Mouse (Mus musculus) duodenum, adult 2 months (tissue): Measurements from ENCODE around the gene Fgfrl1. TPM values are rescaled to one million over a fixed set of nuclear protein-coding genes. Genes with fewer than 3 reads are reported as not detected.

Experiments
- polyA plus RNA-seq: library from polyadenylated mRNA; depleted of rRNA; stranded (reverse); fragments of >200 nt; gene quantifications from 2 replicates; pipeline ENCODE4 v1.2.3, GENCODE M21; 2012; ENCODE audit warnings: low replicate concordance; rRNA removed

The Fgfrl1 gene
- 20.7 and 24.4 TPM in 2 replicates for polyA plus RNA-seq

DNA sequence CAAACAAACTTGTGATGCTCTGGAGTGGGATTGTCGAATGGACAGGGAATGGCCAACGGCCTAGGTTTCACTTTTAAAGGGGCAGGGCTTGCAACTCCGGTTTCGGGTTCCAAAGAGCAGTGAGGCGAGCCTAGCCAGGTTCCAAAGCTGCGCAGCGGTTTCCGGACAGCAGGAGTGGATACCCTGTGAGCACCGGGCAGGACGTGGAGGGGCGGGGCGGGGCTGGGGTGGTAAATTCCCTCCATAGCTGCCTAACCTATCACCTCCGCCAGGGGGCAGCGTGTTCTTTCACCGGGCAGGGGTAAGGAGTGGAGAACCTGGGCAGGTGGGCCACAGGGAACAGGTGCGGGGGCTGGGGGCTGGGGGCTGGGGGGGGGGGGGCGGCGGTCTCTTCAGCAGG, at the start of gene Fgfrl1:
TSS of gene Fgfrl1 (plus strand) at position 112 of the 400 bp plus-strand sequence.

DNA sequence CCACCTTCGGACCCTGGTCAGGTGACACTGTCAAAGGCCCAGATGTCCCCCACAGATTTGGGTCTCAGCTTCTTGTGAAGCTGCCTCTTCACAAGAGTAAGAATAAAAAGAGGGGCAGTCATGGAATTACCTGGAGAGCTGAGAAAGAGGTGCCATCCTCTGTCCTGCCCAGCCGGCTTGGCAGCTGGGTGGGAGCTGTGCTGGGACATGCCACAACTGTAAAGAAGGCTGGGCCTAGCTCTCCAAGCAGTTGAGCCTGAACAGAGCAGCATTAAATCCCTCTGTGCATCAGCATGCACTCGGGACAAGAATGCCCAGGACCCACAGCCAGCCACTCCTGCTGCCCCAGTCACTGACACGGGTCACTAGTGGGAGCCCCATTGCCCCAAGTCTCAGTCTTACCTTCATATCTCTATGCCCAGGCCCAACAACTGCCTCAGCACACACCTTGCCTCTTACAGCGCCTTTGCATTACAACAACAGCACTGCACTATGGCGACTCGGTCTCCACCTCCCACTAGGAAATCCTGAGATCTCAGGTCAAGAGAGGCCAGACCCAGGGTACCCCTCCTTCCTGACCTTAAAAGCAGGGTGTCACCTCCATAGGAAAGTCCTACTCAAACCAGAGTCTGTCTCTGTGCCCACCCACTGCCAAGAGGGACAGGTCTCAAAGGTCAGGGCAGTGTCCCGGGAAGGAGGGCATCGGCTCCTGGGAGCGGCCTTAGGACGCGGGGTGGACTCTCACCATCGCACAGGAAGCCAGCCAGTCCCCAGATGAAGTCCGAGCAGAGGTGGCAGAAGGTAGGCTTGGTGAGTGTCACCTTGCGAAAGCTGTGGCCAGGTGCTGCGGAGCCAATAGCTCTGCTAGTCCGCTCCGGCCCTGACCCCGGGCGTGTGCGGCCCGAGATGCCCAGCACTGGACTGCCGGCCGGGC, 32.2 kb upstream of the Fgfrl1 start, which contains the start of gene Idua:
TSS of gene Idua (plus strand) at position 634 of the 934 bp plus-strand sequence.

DNA sequence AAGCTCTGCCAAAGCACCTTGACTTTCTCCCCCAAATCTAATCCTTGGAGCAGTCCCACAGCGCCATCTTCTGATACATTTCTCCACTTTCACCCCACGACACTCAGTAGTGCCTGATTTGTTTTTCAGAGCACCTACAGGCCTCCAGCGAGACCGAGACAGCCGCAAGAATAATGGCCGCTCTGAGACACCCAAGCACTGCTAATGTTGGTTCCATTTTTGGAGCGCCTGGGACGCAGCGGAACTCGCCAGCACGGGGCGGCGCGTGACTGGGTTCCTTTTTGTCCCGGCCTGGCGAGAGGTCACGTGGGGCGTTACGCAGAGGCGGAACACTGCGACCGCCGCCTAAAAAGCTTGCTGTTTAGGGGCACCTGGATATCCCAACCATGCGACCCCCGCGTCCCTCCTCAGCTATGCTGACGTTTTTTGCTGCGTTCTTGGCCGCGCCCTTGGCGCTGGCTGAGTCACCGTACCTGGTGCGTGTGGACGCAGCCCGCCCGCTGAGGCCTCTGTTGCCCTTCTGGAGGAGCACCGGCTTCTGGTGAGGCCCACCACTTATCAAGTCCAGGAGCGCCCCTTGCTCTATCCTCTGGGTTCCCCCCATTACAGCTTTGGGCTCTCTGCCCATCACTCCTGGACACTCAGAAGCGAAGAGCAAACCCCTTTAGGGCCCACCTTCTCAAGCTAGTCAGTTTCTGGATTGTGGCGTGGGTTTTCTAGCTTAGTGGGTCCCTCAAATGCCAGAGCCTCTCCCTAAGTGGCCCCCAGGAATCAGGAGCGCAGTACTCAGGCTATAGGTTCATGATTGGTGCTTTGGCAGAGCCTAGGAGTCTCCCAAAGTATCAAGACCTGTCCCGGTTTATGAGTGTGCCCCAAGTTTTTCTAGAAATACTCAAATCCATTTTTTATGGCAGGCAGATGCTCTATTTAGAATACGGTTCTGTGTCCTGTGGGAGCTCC, 22.9 kb upstream of the Fgfrl1 start, which contains the start of gene Dgkq:
TSS of gene Dgkq (minus strand) at position 696 of the 960 bp plus-strand sequence.

DNA sequence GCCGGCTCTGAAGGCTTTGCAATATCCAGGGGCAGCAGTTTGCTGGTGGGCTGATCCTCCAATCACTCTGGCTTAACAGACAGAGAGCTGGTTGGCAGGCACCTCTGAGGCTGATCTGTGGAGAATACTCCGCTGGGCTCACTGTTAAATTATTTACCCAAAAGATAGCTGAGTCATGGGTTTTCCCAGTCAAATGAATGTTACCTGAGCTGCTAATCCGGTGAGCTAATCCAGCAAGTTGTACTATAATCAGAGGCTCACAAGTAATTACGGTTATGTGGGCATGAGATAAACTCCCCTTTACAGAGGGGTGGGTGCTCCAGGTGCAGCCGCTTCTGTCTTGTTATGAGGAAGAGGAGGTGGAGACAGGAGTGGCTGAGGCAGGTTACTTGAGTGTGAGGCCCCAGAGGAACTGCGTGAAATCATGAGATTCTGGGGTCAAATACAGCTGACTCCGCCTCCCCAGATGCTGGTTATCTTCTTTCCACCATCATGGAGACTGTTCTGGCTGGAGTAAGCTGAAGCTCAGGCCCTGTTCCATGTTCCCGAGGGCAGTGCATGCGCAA, 16.8 kb upstream of the Fgfrl1 start, which contains the start of gene Slc26a1:
TSS of gene Slc26a1 (minus strand) at position 319 of the 566 bp plus-strand sequence.

Other genes starting within 250 kb of the Fgfrl1 start
- 5.6 and 8.4 TPM in 2 replicates for gene Mfsd7a, start 243.5 kb upstream of the Fgfrl1 start, polyA plus RNA-seq
- 4.3 and 7.0 TPM in 2 replicates for gene Pcgf3, start 231.2 kb upstream of the Fgfrl1 start, polyA plus RNA-seq
- 0.23 and 0.49 TPM in 2 replicates for gene Cplx1, start 142.4 kb upstream of the Fgfrl1 start, polyA plus RNA-seq
- gene Gak, start 62.6 kb upstream of the Fgfrl1 start, polyA plus RNA-seq: 93.5 and 109 TPM in 2 replicates
- gene Tmem175, start 62.6 kb upstream of the Fgfrl1 start, polyA plus RNA-seq: 29.2 and 29.5 TPM in 2 replicates
- 15.6 and 18.3 TPM in 2 replicates for gene Idua, start 32.1 kb upstream of the Fgfrl1 start, polyA plus RNA-seq
- gene Dgkq, start 22.7 kb upstream of the Fgfrl1 start, polyA plus RNA-seq: 38.3 and 49.1 TPM in 2 replicates
- 0.16 TPM in 1 of 2 replicates, not detected in the other for gene Slc26a1, start 16.8 kb upstream of the Fgfrl1 start, polyA plus RNA-seq
- gene Rnf212, start 82.6 kb downstream of the Fgfrl1 start, polyA plus RNA-seq: 0.93 TPM in 1 of 2 replicates, not detected in the other
- gene Tmed11, start 103.0 kb downstream of the Fgfrl1 start, polyA plus RNA-seq: not detected in 2 replicates
- gene Vmn2r8, start 116.5 kb downstream of the Fgfrl1 start, polyA plus RNA-seq: not detected in 2 replicates
- not detected in 2 replicates for gene Vmn2r9, start 160.2 kb downstream of the Fgfrl1 start, polyA plus RNA-seq